Mouse (Mus musculus) kidney, embryonic 14.5 days (tissue): ENCODE results near the gene Dhx16. TPM values are rescaled to one million over a fixed set of nuclear protein-coding genes. Genes with fewer than 3 reads are reported as not detected.

Experiments used
- ATAC-seq: fragments of 200-750 bp; cut with Nextera tagmentation; 2 replicates; pipeline ENCODE4 v1.8.0; 2017; ENCODE audit warnings: moderate number of reproducible peaks, mild to moderate bottlenecking, moderate TSS enrichment, moderate library complexity; ENCODE audit not compliant: low FRiP score, low TSS enrichment
- H3K27ac ChIP-seq: fragments of 300-500 bp; sonication (generic); 2 replicates; pipeline ENCODE4 v1.5.1; 2014; ENCODE audit warnings: low read depth, mild to moderate bottlenecking, low read length, moderate library complexity, mixed read lengths
- H3K27me3 ChIP-seq: fragments of 300-500 bp; sonication (generic); 2 replicates; pipeline ENCODE4 v1.6.1; 2014; ENCODE audit warnings: mild to moderate bottlenecking, low read length; ENCODE audit not compliant: control insufficient read depth, insufficient read depth
- H3K36me3 ChIP-seq: fragments of 300-500 bp; sonication (generic); 2 replicates; pipeline ENCODE4 v1.6.1; 2014; ENCODE audit warnings: low read length, mixed read lengths; ENCODE audit not compliant: control insufficient read depth, insufficient read depth
- H3K4me1 ChIP-seq: fragments of 300-500 bp; sonication (generic); 2 replicates; pipeline ENCODE4 v1.6.1; 2014; ENCODE audit warnings: low read length, mixed read lengths; ENCODE audit not compliant: control insufficient read depth, insufficient read depth
- H3K4me2 ChIP-seq: fragments of 300-500 bp; sonication (generic); replicated peaks from 2 replicates; pipeline ENCODE4 v1.6.1; 2014; ENCODE audit warnings: low read depth, mild to moderate bottlenecking, low read length
- H3K4me3 ChIP-seq: fragments of 300-500 bp; sonication (generic); 2 replicates; pipeline ENCODE4 v1.5.1; 2014; ENCODE audit warnings: mild to moderate bottlenecking, low read length
- H3K9ac ChIP-seq: fragments of 300-500 bp; sonication (generic); 2 replicates; pipeline ENCODE4 v1.6.1; 2014; ENCODE audit warnings: low read depth, mild to moderate bottlenecking, low read length, moderate library complexity
- H3K9me3 ChIP-seq: fragments of 300-500 bp; sonication (generic); 2 replicates; pipeline ENCODE4 v1.6.1; 2016; ENCODE audit warnings: low read length; ENCODE audit not compliant: control insufficient read depth
- WGBS: fragments of 180-500 bp; shearing (Covaris S2); extraction: QIAGEN DNeasy Blood & Tissue Kit; methylation state at CpG from one replicate; pipeline ENCODE4 v1.1.7; 2014; 5-methylcytosine and 5-hydroxymethylcytosine counted together
- polyA plus RNA-seq: library from polyadenylated mRNA; unstranded; fragments of >200 nt; fragmentation: Nextera tagmentation; extraction: Ambion mirVana; gene quantifications from 2 replicates; pipeline ENCODE4 v1.2.1, GENCODE M21; 2014

The Dhx16 gene
- polyA plus RNA-seq, 1 experiment from 2014 or later = 50.0 TPM

DNA sequence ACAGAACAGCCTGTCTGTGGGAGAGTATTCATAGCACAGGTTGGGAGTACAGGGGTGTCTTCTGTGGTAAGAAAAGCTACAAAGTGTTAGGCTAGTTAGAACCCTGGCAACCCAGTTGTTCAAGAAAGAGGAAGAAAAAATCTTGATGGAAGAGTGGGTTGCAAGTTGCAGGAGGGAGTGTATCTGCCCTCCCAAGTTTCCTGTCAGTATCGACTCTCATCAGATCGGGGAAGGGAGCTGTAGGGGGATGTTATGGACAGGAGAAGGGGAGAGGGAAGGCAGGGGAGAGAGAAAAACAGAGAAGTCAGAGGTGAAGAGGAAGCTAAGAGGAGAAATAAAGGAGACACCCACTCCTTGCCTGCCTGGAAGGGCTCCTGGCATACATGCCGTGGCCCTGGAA, 21.0 kb downstream of the Dhx16 start:
- Histone ChIP-seq H3K27me3 (no peaks in the 10 kb centered on the region), H3K9me3 (no peaks in the 10 kb centered on the region), H3K36me3 (peaks cover 60% of the 10 kb centered on the region), H3K9ac (no peak overlapping the region), H3K27ac (no peak overlapping the region), H3K4me2 (no peak overlapping the region), H3K4me3 (no peak overlapping the region), H3K4me1 (peaks cover 11% of the 10 kb centered on the region)
- 86% methylated on average over 3 of the region's 3 CpGs for WGBS
- no peak for ATAC-seq

DNA sequence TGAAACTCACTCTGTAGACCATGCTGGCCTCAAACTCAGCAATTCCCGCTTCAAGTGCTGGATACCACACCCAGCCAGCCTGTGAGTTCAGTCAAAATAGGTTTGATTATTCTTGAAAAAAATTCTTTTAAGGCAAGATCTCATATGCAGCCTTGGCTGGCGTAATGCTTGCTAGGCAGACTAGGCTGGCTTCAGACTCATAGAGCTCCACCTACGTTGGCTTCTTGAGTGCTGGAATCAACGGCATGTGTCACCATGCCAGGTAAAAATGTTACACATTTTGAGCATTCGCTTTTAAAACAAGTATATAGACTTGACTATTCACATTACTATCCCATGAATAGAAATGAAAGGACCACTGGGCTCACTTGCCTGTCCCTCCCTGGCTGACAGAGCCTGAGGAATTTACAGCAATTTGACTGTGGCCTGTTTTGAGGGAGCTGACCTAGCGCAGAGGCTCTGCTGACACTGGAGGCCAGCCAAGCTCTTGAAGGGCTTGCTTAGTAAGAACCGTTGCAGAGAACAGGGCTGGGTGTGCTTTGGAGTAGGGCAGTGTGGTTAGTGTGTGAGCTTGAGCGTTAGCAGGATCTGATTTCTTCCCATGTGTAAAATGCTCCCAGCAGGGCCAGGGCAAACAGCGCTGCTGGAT, 23.8 kb downstream of the Dhx16 start:
- 81% methylated on average over 9 of the region's 9 CpGs for WGBS
- peaks cover 1% of the 10 kb centered on the region; the same call in 1 of the 2 replicates for H3K4me1 ChIP-seq
- ATAC-seq = no peak
- H3K27me3 ChIP-seq = no peaks in the 10 kb centered on the region
- H3K9me3 ChIP-seq = no peaks in the 10 kb centered on the region
- no peak overlapping the region for H3K4me2 ChIP-seq
- H3K36me3 ChIP-seq = peaks cover 76% of the 10 kb centered on the region
- no peak overlapping the region for H3K27ac ChIP-seq
- H3K9ac ChIP-seq = no peak overlapping the region
- no peak overlapping the region for H3K4me3 ChIP-seq

DNA sequence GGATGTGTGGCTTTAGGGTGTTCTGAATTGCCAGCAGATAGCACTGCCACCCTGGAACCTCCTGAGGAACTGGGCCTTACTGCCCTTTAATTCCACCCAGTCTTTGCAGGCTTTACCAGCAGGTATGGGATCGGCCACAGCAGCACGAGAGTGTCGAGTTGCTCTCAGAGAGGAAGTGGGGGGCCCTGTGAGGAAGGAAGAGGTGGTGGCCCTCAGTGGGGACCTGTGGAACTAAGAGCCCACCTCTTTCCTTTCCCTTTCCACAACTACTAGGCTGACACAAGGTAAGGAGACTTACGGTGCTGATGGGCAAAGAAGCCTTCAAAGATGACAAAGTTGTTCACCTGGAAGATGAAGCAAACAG, 24.4 kb downstream of the Dhx16 start:
- WGBS = 79% methylated on average over 4 of the region's 4 CpGs
- peaks cover 6% of the 10 kb centered on the region for H3K4me1 ChIP-seq
- ATAC-seq = no peak
- no peak overlapping the region for H3K9ac ChIP-seq
- H3K27ac ChIP-seq = no peak overlapping the region
- H3K36me3 ChIP-seq = peaks cover 76% of the 10 kb centered on the region
- H3K4me2 ChIP-seq = no peak overlapping the region
- H3K27me3 ChIP-seq = no peaks in the 10 kb centered on the region
- no peak overlapping the region for H3K4me3 ChIP-seq
- H3K9me3 ChIP-seq = no peaks in the 10 kb centered on the region

DNA sequence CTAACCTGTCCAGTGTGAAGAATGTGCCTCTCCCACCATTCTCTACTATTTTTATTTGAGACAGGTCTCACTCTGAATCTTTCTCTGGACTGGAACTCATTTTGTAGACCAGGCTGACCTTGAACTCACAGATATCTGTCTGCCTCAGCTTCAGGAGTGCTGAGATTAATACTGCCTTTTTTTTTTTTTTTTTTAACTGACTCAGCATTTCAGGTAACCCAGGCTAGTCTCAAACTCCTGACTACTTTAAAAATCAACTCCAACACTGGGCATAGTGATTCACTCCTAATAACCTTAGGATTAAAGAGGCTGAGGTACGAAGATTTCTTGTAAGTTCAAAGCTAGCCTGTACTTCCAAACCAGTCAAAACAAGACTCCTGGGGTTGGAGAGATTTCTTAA, 26.0 kb downstream of the Dhx16 start:
- Histone ChIP-seq H3K27ac (no peak overlapping the region), H3K4me2 (no peak overlapping the region), H3K4me1 (peaks cover 12% of the 10 kb centered on the region), H3K27me3 (no peaks in the 10 kb centered on the region), H3K4me3 (no peak overlapping the region), H3K36me3 (peaks cover 62% of the 10 kb centered on the region), H3K9ac (no peak overlapping the region), H3K9me3 (no peaks in the 10 kb centered on the region)
- 98% methylated on average over 1 of the region's 1 CpGs for WGBS
- ATAC-seq = no peak

DNA sequence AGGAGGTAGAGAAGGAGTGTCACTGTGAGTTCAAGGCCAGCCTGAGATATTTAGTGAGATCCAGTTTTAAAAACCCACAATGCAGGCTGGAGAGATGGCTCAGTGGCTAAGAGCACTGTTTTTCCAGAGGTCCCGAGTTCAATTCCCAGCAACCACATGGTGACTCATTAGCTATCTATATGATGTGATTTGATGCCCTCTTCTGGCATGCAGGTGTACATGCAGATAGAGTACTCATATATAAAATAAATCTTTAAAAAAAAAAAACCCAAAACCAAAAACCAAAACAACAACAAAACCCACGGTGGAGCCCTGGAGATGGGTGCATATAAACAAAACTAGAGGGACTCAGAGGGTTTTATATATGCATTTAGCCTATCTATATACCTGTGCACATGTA, 28.0 kb downstream of the Dhx16 start:
- 89% methylated on average over 2 of the region's 2 CpGs for WGBS
- Histone ChIP-seq H3K4me2 (no peak overlapping the region), H3K9me3 (no peaks in the 10 kb centered on the region), H3K27me3 (no peaks in the 10 kb centered on the region), H3K9ac (no peak overlapping the region), H3K36me3 (peaks cover 61% of the 10 kb centered on the region), H3K4me3 (no peak overlapping the region), H3K4me1 (peaks cover 12% of the 10 kb centered on the region), H3K27ac (no peak overlapping the region)
- no peak for ATAC-seq

DNA sequence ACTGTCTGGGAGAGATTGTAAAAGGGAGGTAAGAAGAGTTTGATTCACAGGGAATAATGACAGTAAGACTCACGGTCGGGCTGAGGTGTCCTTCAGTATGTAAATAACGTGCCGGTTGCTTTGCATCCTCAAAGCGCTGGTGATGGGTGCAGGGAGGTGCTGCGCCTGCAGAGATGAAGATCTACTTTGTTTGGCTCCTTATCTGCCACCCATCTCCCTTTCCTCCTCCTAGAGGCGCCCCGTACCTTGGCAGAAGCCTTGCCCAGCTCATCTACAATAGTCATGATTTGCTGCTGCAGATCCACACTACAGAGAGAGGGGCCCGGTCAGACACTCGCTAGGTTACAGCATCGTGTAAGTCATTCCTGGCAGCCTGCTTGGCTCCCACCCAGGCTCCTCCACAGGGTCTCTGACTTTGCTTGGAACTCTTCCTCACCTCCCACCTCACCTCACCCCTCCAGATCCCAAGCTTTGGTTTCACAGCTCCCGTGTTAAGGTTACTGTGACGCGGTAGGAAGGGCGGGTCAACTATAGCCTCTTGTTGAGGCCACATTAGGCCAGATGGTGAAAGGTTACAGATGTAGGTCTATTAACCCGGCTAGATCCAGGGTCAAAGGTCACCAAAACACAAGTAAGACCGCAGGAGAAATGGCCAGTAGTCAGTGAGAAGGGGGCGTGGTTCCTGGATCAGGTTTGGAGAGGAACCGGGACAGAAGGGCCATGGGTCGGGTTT, 29.7 kb downstream of the Dhx16 start:
- 18% methylated on average over 20 of the region's 20 CpGs for WGBS
- Histone ChIP-seq H3K9me3 (no peaks in the 10 kb centered on the region), H3K4me3 (peak overlapping the region; percentile 75), H3K36me3 (peaks cover 57% of the 10 kb centered on the region), H3K27me3 (no peaks in the 10 kb centered on the region), H3K4me2 (peak overlapping the region; percentile 88), H3K9ac (peak overlapping the region; percentile 79), H3K4me1 (peaks cover 12% of the 10 kb centered on the region), H3K27ac (peak overlapping the region; percentile 30; the same call in 1 of the 2 replicates)
- peak; percentile 46 for ATAC-seq

DNA sequence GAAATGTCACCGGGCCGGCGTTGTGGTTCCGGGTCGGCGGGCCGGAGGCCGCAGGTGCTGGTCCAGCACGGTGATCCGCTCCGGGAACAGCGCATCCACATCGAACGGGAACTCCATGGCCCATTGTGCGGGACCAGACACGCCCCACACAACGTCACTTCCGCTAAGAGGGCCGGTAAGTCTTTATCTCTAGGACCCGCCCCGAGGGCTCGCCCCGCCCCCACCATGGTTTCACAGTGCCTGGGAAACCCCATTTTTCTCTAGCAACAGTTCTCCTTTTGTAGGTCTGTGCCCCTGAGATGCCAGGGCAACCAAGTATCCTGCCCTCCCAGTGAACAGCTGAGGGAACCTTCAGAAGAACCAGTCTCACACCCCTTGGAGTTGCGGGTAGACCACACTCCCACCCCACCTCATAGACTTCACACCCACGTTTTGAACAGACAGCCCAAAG, 30.3 kb downstream of the Dhx16 start, which contains the start of gene Atat1:
Gene Atat1 (minus strand): TSS at position 157 of the 451 bp plus-strand sequence.
- Histone ChIP-seq H3K27me3 (no peaks in the 10 kb centered on the region), H3K4me2 (peak within 1 kb of the TSS; percentile 88), H3K9ac (peak within 1 kb of the TSS; percentile 79), H3K4me1 (peaks cover 12% of the 10 kb centered on the region), H3K27ac (peak within 1 kb of the TSS; percentile 65), H3K36me3 (peaks cover 53% of the 10 kb centered on the region), H3K4me3 (peak within 1 kb of the TSS; percentile 75), H3K9me3 (no peaks in the 10 kb centered on the region)
- 3% methylated on average over 25 of the region's 25 CpGs for WGBS
- peak; percentile 90 for ATAC-seq

DNA sequence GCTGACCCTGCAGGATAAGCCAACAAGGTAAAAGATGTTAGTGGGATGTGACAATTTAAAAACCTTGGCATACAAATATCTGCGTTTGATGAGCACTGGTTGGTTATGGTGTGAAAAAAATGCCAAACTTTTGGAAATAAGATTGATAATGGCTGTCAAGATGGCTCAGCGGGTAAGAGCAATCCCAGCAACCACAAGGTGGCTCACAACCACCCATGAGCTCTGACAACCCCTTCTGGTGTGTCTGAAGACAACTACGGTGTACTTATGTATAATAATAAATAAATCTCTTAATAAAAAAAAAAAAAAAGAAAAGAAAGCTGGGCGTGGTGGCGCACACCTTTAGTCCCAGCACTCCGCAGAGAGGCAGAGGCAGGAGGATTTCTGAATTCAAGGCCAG, 35.4 kb downstream of the Dhx16 start:
- Histone ChIP-seq H3K4me2 (peak overlapping the region; percentile 73), H3K4me3 (peak overlapping the region; percentile 85; the same call in 1 of the 2 replicates), H3K9ac (no peak overlapping the region; the same call in 1 of the 2 replicates), H3K36me3 (peaks cover 35% of the 10 kb centered on the region), H3K27me3 (no peaks in the 10 kb centered on the region), H3K27ac (no peak overlapping the region), H3K4me1 (peaks cover 9% of the 10 kb centered on the region), H3K9me3 (no peaks in the 10 kb centered on the region)
- WGBS = 80% methylated on average over 6 of the region's 6 CpGs
- ATAC-seq = no peak
